Mouse (Mus musculus): ENCODE results near the gene Prox1.
A peak's percentile ranks its signal among the peaks of the same experiment; 100 is the strongest.

Prox1 gene

DNA sequence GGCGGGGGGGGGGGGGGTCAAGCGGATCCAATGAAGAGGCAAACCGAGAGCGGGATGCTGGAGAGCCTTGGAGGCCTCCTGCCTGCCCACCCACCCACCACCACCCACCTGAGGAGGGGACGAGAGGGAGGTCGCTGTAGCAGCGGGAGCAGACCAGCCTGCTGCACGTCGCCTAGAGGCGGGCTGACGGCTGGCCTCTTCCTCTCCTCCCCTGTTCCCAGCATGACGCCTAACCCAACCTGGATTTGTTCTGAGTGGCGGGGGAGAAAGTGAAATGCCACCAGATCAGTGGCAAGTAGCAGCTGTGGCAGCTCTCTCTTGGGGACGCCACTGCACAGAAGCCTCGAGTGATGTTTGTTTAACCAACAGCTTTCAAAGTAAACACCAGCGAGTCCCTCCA is 3.1 kb upstream of the Prox1 start:
- DNase-seq (ENCODE audit: extremely low spot score, low spot score): peak; percentile 59

DNA sequence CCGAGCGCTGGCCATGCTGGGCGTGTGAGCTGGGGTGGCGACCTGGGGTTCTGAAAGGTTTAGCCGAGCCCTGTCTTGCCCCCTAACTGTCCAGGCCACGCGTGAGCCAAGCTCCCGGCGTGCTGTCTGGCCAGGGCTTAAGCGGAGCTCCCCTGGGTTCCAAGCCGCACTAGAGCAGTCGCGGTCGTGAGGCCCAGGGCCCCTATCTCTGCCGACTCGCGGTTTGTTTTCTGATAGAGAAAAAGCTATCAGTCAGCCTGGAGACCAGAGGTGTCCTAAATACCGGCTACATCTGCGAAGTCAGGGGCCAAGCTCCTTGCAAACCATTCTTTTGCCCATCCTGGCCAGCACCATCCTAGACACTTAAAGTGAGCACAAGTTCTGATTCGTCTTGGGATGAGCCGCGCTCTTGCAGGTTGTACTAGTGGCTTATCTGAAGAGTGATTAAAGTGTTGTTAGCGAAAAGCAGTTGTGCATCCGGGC is 2.5 kb upstream of the Prox1 start:
- peak; percentile 67 for DNase-seq (ENCODE audit: extremely low spot score, low spot score)

DNA sequence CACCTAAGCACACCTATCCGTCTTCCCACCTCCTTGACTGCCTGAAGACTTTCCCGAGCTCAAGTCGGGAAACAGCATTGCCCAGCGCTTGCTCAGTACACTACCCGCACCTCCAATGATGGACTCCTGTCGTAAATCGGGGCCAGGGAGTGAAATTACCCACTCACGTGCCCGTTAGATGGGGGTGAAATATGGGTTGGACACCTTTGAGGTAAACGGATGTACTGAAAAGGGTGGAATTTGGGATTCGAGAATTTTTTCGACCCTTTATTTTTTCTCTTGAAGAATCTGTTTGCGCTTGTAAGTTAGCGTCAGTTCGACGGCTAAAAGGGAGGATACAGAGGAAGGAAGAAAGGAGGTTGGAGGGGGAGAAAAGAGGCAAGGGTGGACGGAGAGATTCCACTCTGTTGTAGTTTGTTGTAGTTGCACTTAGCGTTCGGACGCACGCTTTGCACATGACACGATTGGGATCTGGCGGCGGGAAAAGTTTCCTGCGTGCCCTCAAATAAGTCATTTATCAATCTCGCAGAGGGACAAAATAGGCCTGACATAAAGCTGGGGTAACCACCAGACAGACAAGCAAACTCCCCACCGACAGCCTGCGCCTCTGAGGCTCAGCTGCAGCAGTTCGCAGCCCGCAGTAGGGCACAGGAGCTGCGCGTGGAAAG is 1.9 kb upstream of the Prox1 start:
- no peak for DNase-seq (ENCODE audit: extremely low spot score, low spot score)

DNA sequence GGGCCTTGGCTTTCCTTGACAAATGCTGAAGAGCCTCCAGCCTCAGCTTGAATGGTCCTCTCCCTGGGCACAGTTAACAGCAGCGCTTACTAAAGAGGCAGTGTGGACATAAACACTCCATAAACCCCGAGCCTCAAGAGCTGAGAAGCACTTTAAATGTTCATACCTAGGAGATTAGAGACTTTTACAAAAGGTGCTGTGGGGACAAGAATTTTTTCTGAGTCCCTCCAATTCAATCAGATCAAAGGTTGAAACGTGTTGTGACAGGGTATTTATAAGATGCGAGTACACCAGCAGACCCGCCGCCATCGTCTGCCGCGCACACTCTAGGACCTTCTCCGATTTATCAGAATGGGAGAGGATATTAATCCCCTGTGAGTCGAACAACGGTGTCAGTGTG is 1.2 kb upstream of the Prox1 start:
- DNase-seq (ENCODE audit: extremely low spot score, low spot score): no peak

DNA sequence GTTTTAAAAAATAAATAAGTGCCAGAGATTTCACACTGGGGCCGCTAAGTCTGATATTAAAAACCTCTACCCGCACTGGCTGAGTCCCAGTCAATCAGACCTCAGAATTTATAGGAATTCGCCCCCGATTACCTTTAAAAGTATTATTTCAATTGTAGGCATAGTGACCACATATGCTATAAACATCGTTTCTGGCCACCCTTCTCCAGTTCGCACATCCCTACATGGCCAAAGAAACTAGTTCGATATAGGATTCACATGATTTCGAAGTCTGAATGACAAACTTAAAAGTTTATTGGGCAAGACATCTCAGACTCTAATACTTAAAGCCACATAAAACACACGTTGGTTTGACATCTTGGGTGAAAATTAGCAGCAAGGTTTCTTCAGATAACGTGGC is 827 bp upstream of the Prox1 start:
- DNase-seq (ENCODE audit: extremely low spot score, low spot score): no peak

DNA sequence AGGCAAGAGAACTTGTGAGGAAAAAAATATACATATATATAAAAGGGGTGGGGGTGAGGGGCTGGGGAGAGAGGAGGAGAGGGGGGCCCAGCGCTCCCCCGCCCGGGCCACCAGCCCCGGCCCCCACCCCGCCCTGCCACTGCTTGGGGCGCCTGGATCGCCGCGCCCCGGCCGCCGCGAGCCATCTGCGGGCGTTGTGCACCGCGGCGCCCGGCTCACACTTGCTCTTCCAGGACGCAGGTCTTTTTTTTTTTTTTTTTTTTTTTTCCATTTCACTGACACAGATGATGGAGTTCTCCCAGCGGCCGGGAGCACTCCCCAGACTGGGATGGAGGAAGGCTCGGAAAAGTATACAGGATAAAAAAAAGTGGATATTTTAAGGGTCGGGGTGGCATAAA is 304 bp upstream of the Prox1 start:
- DNase-seq (ENCODE audit: extremely low spot score, low spot score): no peak

DNA sequence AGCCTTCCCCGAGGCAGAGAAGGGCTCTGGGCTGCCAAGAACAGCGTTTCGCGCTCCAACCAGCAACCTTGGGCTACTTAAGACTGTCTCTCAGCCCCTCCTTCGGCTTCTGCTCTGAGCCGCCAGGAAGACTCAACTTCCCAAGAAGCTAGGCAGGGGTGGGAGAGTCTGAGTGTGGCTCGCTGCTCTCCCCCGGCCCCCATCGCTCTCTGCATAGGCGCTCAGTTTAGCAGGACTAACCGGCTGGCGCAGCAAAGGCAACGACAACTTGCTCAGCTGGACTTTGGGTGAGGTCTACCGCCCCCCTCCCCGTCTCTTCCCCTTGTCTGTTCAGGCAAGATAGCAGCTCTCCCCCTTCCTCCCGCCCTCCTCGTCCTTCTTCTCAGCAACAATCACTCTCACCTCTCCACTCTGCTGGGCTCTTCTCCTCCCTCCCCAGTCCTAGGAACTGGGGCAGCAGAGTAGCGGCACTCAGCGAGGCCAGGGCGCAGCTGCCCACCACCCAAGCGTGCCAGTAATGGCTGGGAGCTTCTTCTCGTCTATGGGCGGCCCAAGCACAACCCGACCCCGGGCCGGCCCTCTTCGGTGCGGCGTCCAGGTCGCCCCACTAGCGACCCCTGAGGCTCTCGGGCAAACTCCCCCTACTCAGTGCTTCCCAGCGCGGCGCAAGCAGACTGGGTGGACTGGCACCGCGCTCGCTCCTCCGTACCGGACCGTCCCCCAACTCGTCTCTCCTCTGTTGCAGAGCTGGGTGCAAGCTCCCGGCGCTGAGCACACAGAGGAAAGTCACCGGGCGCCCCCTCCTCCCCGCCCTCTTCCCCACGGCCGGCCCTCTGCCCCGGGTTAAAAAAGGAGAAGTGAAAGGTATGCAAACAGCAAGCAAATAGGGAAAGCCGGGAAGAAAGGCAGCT is 1.5 kb downstream of the Prox1 start:
- DNase-seq (ENCODE audit: extremely low spot score, low spot score): peak; percentile 76

DNA sequence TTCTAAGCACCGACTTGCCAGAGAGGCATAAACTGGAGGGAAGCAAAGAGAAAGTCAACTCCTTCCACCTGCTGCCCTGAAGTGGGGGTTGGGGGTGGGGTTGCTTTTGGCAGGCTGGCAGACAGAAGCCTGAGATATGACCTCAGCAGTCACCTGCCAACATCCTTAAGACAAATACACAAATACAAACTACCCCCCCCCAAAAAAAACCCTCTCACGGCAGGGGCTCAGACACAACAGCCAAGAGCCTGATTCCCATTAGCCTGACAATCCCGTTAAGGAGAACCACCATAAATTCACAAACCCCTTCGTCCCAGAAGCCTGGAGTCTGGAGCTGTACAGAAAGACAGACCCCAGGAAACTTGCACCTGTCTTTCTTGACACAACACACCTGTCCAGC is 2.4 kb downstream of the Prox1 start:
- DNase-seq (ENCODE audit: extremely low spot score, low spot score): no peak

DNA sequence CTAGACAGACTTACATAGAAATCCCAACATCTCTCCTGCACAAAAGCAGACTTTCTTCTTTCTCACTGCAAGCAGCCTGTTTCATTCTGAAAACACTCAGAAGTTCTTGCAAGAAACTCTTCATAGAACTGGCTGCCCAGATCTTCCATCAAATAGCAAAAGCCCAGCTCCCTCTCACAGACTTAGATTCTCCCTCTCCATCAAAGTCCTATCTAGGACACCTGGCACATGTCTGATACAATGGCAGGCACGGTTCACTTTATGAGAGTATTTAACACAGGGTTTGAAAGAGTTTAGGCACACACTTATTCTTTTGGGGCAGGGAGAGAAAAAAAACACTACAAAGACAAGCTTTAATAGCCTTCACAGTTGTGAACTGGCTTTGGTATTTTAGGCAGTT is 2.9 kb downstream of the Prox1 start:
- no peak for DNase-seq (ENCODE audit: extremely low spot score, low spot score)

DNA sequence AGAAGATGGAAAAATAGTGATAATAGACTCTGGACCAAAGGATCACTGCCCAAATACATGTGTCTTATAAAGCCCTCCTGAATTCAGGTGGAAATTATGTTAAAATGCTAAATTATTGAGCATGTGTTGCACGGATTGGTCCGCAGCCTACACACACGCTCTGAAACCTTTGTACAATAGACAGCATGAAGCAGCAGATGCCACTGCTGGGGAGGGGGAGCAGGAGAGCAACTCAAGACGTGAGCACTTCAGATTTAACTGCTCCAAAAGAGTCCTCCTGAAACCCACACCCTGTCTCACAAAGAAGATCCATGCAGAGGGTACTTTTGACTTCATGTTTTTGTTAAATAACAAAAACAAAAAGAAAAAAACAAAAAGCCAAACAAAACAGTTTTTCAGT is 5.0 kb downstream of the Prox1 start:
- DNase-seq (ENCODE audit: extremely low spot score, low spot score): no peak

DNA sequence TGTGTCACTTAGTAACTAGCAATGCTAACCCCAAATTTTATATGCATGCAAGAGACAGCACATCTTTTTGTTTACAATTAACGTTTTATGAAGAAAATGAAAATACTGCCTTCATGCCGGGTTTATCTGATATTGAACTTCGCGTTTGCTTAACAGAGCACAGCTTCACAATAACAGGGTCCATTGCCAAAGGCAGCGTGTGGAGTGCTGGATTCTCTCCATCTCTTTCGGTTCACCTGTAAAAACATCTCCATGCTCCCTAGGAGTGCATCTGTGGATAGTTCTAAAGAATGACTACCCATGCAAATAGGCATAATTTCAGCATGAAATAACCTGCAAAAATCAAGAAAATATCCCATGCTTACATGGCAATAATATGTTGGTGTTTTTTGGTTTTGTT is 7.0 kb downstream of the Prox1 start:
- no peak for DNase-seq (ENCODE audit: extremely low spot score, low spot score)

DNA sequence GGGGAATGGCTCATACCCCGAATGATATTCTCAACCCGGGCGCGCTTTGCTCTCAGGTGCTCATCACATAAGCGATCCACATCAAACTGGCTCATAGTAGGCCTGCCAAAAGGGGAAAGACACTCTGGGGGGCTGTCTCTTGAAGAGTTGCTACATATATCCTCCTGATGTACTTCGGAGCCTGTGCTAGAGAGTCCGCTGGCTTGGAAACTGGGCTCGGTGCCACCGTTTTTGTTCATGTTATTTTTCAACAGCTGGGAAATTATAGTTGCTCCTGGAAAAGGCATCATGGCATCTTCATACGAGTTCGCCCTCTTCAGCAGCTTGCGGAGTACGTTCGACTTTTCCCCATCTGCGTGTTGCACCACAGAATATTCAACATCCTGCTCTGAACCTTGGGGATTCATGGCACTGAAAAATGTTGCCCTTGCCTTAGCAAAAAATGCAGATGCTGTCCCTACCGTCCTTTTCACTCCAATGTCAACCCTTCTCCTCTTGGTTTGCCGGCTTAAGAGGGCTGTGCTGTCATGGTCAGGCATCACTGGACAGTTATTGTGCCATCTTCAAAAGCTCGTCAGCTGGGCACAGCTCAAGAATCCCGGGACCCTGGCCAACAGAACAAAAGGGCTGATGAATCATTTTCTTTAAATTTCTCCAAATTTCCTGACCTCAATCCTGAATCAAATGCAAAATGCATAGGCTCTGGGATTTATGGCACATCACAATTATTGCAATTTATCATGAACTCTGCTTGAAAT is 8.6 kb downstream of the Prox1 start:
- no peak for DNase-seq (ENCODE audit: extremely low spot score, low spot score)

DNA sequence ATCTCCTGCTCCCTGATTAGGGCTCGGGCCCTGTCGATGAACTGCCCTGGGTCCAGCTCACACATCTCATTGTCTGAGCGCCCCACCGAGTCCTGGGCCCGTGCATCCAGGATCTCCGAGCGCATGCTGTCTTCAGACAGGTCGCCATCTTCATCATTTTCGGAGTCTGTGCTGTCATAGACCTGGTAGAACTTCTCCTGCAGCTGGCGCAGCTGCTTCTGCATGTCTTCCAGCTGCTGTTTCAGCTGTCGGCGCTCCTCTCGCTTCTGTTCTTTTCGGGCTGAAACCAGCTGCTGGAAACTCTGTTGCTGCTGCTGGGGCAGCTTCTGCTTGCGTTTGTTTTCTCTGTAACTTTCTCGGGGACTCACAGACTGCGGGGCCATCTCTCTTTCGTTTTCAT is 9.2 kb downstream of the Prox1 start:
- DNase-seq (ENCODE audit: extremely low spot score, low spot score): no peak

DNA sequence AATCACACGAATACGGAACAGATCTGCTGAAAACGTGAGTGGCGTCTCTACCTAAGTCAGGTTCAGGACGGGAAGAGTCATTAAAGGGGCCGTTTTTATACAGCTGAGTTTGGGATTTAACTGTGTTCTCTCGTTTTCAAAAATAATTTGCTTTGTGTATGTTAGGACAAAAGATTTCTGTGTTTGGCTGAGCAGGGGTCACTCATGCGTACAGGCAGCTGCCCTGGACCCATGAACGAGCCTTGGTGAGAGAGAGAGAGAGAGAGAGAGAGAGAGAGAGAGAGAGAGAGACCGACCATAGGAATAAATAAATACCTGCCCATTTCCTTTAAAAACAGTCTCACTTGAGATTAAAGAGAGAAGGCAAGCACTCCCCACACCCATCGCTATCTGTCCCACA is 11.1 kb downstream of the Prox1 start:
- no peak for DNase-seq (ENCODE audit: extremely low spot score, low spot score)

DNA sequence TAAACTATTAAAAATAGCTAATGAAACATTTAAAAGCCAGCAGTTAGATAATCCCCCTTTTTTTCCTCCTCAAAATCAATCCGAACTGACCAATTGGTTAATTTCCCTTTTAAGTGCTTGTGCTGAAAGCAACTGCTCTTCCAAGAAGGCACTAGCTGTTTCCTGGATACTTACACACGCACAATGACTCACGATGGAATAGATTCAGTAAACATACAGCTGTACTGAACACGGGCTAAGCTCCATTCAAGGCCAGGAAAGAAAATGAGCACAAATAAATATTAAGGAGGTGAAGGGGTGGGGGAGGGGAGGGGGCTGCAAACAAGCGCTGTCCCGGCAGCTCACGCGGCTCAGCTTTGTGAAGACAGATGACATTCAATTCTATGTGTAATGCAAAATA is 14.8 kb downstream of the Prox1 start:
- DNase-seq (ENCODE audit: extremely low spot score, low spot score): no peak

DNA sequence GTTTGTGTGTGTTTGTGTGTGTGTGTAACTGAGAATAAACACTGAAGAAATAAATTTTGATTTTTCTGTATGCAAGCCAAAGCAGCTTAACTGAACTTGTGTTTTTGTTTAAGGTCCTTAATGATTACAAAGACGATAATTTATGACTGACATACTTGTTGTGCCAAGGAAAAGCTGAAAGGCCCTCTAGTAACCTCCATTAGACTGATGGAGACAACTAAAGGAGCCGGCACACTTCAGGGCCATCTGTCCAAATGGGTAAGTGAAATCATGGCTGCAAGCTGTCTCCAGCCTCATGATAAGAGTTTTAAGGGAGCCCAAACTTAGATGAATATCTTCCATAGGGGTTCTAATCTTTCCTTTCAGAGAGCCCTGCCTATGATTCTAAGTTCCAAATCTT is 15.5 kb downstream of the Prox1 start:
- DNase-seq (ENCODE audit: extremely low spot score, low spot score): no peak

DNA sequence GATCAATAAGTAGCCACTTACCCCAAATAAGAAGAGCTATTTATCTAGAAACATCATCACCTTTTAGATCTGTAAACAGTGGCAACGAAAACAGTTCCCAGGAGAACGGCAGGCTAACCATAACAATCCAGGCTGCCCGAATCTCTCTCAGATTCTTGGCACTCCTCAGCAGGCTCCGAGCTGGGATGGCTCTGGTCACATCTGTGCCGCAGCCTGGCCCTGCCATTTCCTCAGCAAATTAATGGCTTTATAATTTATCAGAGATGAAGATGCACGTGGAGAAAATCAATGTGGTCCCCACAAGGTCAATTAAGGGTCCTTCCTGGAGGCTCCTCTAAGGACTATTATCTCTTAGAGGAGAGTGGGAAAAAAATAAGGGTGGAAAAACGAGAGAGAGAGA is 16.2 kb downstream of the Prox1 start:
- DNase-seq (ENCODE audit: extremely low spot score, low spot score): no peak

DNA sequence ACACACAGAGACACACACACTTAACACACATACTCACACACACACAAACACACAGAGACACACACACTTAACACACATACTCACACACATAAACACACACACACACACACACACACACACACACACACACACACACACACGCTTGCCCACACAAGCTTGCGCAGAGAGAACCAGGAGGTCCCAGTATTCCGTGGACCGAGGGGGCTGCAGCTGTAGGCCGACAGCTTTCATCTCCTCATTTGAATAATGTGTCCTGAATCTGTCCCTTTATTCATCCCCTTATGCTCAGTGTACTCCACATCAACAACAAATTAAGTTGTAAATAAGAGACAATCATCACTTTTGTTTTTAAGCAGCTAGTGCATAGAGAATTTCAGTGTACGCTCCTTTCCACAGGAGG is 17.9 kb downstream of the Prox1 start:
- DNase-seq (ENCODE audit: extremely low spot score, low spot score): no peak

DNA sequence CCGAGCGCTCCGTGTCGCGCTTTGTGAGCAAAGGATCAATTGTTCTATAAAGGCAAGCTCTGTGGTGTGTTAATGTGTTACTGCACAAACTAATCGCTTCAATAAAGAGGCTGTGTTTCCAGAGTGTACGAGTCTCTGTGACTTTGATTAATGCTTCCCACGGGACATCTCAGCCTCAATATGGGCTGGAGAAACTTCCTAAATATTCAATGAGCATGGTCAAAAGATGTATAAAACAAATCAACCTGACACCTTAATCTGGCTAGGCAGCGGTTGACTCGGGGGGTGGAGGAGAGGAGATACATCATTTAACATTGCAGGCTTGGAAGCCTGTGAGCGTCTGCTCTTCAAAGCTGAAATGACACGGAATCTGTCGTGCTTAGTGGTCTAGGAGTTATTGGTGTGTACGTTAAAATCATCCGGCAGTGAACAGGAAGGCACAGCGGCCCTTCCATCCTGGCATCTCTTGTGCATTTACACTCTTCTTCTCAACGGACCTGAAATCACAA is 21.2 kb downstream of the Prox1 start:
- peak; percentile 40 for DNase-seq (ENCODE audit: extremely low spot score, low spot score)

DNA sequence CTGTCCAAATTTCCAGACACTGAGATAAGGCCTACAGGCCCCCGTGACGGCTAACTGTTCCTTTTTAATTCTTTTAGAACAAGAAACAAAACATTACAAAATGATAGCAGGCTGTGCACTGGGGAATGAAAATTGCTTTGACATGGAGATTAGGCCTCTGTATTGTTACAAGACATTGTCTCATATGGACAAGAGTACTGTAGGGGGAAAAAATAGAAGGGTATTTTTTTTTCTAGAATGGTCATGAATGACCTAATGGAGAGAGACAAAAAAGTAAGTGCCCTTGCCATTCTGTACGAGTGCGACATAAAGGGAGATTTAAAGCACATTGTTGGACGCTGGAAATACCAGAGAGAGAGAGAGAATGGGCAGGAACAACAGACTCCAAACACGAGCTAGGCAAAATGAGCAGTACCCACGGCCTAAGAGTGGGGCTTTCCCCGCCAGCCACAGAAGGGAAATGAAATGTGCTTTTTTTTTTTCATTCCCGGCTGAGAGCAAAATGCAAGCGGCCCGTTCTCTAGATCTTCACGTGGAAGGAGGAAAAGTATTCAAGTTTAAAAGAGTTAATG is 21.8 kb downstream of the Prox1 start:
- DNase-seq (ENCODE audit: extremely low spot score, low spot score): no peak

DNA sequence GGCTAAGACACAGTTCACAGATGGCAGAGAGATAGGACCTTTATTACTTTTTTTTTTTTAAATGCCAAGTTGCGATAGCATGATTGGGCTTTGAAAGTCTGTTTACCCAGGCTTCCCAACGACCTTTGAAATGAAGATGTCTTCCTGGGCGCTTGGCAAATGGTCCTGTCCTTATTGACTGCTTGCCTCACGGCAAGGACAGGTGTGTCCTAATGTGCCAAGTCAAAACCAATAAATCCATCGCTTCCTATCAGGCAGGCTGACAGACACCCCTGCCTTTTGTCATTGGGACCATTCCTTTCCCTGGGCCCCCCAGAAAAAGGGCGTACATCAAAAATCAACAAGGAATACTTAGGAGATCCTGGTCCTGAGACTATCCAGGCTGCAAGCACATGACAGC is 22.7 kb downstream of the Prox1 start:
- no peak for DNase-seq (ENCODE audit: extremely low spot score, low spot score)

DNA sequence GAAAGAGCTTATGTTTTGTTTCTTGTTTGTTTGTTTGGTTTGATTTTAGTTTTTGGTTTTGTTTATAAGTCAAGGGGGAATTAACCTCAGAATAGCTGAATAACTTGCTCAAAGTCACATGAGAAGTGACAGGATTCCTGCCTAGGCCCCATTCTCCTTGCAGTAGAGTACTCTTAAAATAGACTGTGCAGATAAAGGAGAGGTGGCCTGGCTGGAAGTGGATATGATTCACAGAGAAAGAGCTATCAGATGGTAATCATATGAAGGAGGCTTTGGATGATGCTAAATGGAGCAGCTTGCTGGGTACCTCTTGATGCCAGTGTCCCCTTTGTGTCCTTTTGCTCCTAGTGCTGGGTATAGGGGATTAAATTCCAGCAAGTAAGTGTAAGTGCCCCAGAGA is 26.1 kb downstream of the Prox1 start:
- DNase-seq (ENCODE audit: extremely low spot score, low spot score): no peak
